Mouse (Mus musculus) cerebellum, adult 2 months (tissue): ENCODE data around the gene Taar8b.

Experiments used
- CTCF ChIP-seq: fragments of 200-500 bp; IDR thresholded peaks from 2 replicates; pipeline ENCODE4 v1.5.1; 2011; ENCODE audit warnings: low read depth, mild to moderate bottlenecking, control low read depth, low read length, moderate library complexity, borderline replicate concordance; ENCODE audit not compliant: insufficient read depth
- POLR2A ChIP-seq: fragments of 200-500 bp; IDR thresholded peaks from 2 replicates; pipeline ENCODE4 v1.6.1; 2011; ENCODE audit warnings: low read length, control low read depth, borderline replicate concordance; ENCODE audit not compliant: insufficient read depth

GRCm38 (mm10) chr10:24107747-24108146, 15.7 kb upstream of the Taar8b start:
- no peak for TF ChIP-seq CTCF
- no peak for TF ChIP-seq POLR2A
